Mouse (Mus musculus) lung, postnatal 0 days (tissue): ENCODE measurements around the gene Rtn4rl2. TPM values are rescaled to one million over a fixed set of nuclear protein-coding genes. Genes with fewer than 3 reads are reported as not detected.

Source experiments
- ATAC-seq: fragments of 200-750 bp; cut with Nextera tagmentation; 2 replicates; pipeline ENCODE4 v1.8.0; 2017; ENCODE audit warnings: moderate library complexity
- DNase-seq: peaks from one replicate; pipeline ENCODE4 v3.0.0-alpha.2; 2016; ENCODE audit warnings: low spot score
- H3K27ac ChIP-seq: fragments of 300-500 bp; sonication (generic); 2 replicates; pipeline ENCODE4 v1.5.1; 2014; ENCODE audit warnings: antibody characterized with exemption, mild to moderate bottlenecking, low read length, mixed read lengths
- H3K27me3 ChIP-seq: fragments of 300-500 bp; sonication (generic); replicated peaks from 2 replicates; pipeline ENCODE4 v1.6.1; 2014; ENCODE audit warnings: low read length, mixed read lengths; ENCODE audit not compliant: insufficient read depth
- H3K36me3 ChIP-seq: fragments of 300-500 bp; sonication (generic); 2 replicates; pipeline ENCODE4 v1.6.1; 2014; ENCODE audit warnings: low read length, mixed read lengths; ENCODE audit not compliant: insufficient read depth
- H3K4me1 ChIP-seq: fragments of 300-500 bp; sonication (generic); 2 replicates; pipeline ENCODE4 v1.6.1; 2014; ENCODE audit warnings: antibody characterized with exemption, low read depth, low read length, mixed read lengths; ENCODE audit not compliant: insufficient read depth
- H3K4me2 ChIP-seq: fragments of 300-500 bp; sonication (generic); replicated peaks from 2 replicates; pipeline ENCODE4 v1.6.1; 2014; ENCODE audit warnings: low read depth, mild to moderate bottlenecking, low read length, moderate library complexity, mixed read lengths
- H3K4me3 ChIP-seq: fragments of 300-500 bp; sonication (generic); 2 replicates; pipeline ENCODE4 v1.5.1; 2014; ENCODE audit warnings: low read depth, low read length
- H3K9ac ChIP-seq: fragments of 300-500 bp; sonication (generic); replicated peaks from 2 replicates; pipeline ENCODE4 v1.6.1; 2014; ENCODE audit warnings: low read depth, mild to moderate bottlenecking
- H3K9me3 ChIP-seq: fragments of 300-500 bp; sonication (generic); 2 replicates; pipeline ENCODE4 v1.6.1; 2016; ENCODE audit warnings: low read length, mixed read lengths
- CTCF ChIP-seq: IDR thresholded peaks from 2 replicates; pipeline ENCODE4 v1.5.1; 2016; ENCODE audit warnings: antibody characterized with exemption, mild to moderate bottlenecking
- EP300 ChIP-seq: IDR thresholded peaks from 2 replicates; pipeline ENCODE4 v1.6.1; 2016; ENCODE audit warnings: antibody characterized with exemption, mild to moderate bottlenecking, control low read depth
- WGBS: fragments of 180-500 bp; shearing (Covaris S2); extraction: QIAGEN DNeasy Blood & Tissue Kit; methylation state at CpG from one replicate; pipeline ENCODE4 v1.1.7; 2014; 5-methylcytosine and 5-hydroxymethylcytosine counted together
- polyA plus RNA-seq: library from polyadenylated mRNA; unstranded; fragments of >200 nt; fragmentation: Nextera tagmentation; extraction: Ambion mirVana; gene quantifications from 2 replicates; pipeline ENCODE4 v1.2.1, GENCODE M21; 2015

The Rtn4rl2 gene
- polyA plus RNA-seq, 1 experiment from 2014 or later, result 1.1 TPM

- peak; percentile 72 for ATAC-seq
- 21% methylated on average over 4 of the region's 4 CpGs for WGBS
- H3K27me3 ChIP-seq, result no peaks in the 10 kb centered on the region
Observed at GRCm38 (mm10) chr2:84895495-84896198, 9.1 kb upstream of the Rtn4rl2 start.

GRCm38 (mm10) chr2:84893359-84893758 is 6.8 kb upstream of the Rtn4rl2 start:
- DNase-seq (no peak), ATAC-seq (no peak)
- Histone ChIP-seq H3K4me3 (no peak overlapping the region), H3K4me2 (no peak overlapping the region), H3K9ac (no peak overlapping the region), H3K9me3 (no peaks in the 10 kb centered on the region), H3K4me1 (no peaks in the 10 kb centered on the region), H3K27me3 (no peaks in the 10 kb centered on the region; the same call in 1 of the 2 replicates), H3K27ac (no peak overlapping the region), H3K36me3 (no peaks in the 10 kb centered on the region)
- WGBS, result 50% methylated on average over 6 of the region's 6 CpGs
- TF ChIP-seq CTCF (no peak), EP300 (no peak)

More at GRCm38 (mm10) chr2:84895495-84896198, 9.1 kb upstream of the Rtn4rl2 start:
- no peak overlapping the region for H3K27ac ChIP-seq
- H3K4me3 ChIP-seq, result no peak overlapping the region
- no peaks in the 10 kb centered on the region for H3K4me1 ChIP-seq
- H3K9me3 ChIP-seq, result no peaks in the 10 kb centered on the region
- DNase-seq, result peak; percentile 75
- no peak for TF ChIP-seq CTCF
- peak; percentile 88 for TF ChIP-seq EP300
- no peaks in the 10 kb centered on the region for H3K36me3 ChIP-seq
- H3K4me2 ChIP-seq, result no peak overlapping the region
- no peak overlapping the region for H3K9ac ChIP-seq

GRCm38 (mm10) chr2:84890045-84890340 is 3.5 kb upstream of the Rtn4rl2 start:
- DNase-seq, result peak; percentile 87
- Histone ChIP-seq H3K4me3 (no peak overlapping the region), H3K27ac (no peak overlapping the region), H3K4me1 (peaks cover 4% of the 10 kb centered on the region; the same call in 1 of the 2 replicates), H3K36me3 (no peaks in the 10 kb centered on the region), H3K27me3 (peaks cover 16% of the 10 kb centered on the region), H3K9me3 (no peaks in the 10 kb centered on the region), H3K4me2 (no peak overlapping the region), H3K9ac (no peak overlapping the region)
- ATAC-seq, result peak; percentile 45
- TF ChIP-seq EP300 (no peak), CTCF (peak; percentile 83)
- 2% methylated on average over 5 of the region's 5 CpGs for WGBS

GRCm38 (mm10) chr2:84889316-84890044 is 3.0 kb upstream of the Rtn4rl2 start:
- Histone ChIP-seq H3K4me1 (peaks cover 4% of the 10 kb centered on the region; the same call in 1 of the 2 replicates), H3K9ac (no peak overlapping the region), H3K4me3 (0 out of 2 replicates have a peak overlapping the region, but pooled peaks have one; percentile 28), H3K36me3 (no peaks in the 10 kb centered on the region), H3K9me3 (no peaks in the 10 kb centered on the region), H3K27ac (no peak overlapping the region), H3K4me2 (peak overlapping the region; percentile 93), H3K27me3 (peaks cover 21% of the 10 kb centered on the region)
- ATAC-seq (no peak), DNase-seq (no peak)
- TF ChIP-seq CTCF (no peak), EP300 (no peak)
- WGBS, result 12% methylated on average over 14 of the region's 14 CpGs

GRCm38 (mm10) chr2:84888657-84889315 is 2.3 kb upstream of the Rtn4rl2 start:
- DNase-seq (peak; percentile 83), ATAC-seq (peak; percentile 30; the same call in 1 of the 2 replicates)
- WGBS, result 4% methylated on average over 27 of the region's 28 CpGs
- Histone ChIP-seq H3K4me3 (peak overlapping the region; percentile 28; the same call in 1 of the 2 replicates), H3K4me1 (peaks cover 4% of the 10 kb centered on the region; the same call in 1 of the 2 replicates), H3K9ac (no peak overlapping the region), H3K36me3 (no peaks in the 10 kb centered on the region), H3K27me3 (peaks cover 28% of the 10 kb centered on the region), H3K4me2 (peak overlapping the region; percentile 93), H3K9me3 (no peaks in the 10 kb centered on the region), H3K27ac (no peak overlapping the region)
- TF ChIP-seq EP300 (no peak), CTCF (peak; percentile 74)
